Mouse (Mus musculus) central nervous system, embryonic 18 days (tissue): Measurements from ENCODE around the gene Bsph2. TPM values are rescaled to one million over a fixed set of nuclear protein-coding genes. Genes with fewer than 3 reads are reported as not detected.

Experiments
- polyA plus RNA-seq: library from polyadenylated mRNA; depleted of rRNA; stranded (reverse); fragments of >200 nt; gene quantifications from 2 replicates; pipeline ENCODE4 v1.2.3, GENCODE M21; 2012; rRNA removed

Bsph2 gene
- polyA plus RNA-seq = not detected in 2 replicates

GRCm38 (mm10) chr7:13570967-13571366 is at the start of gene Bsph2:
Bsph2 (minus strand) TSS chr7:13571067.

Other genes starting within 250 kb of the Bsph2 start
- 2.0 and 2.1 TPM in 2 replicates for gene Pla2g4c, start 246.4 kb downstream of the Bsph2 start, polyA plus RNA-seq
- 0.43 and 0.56 TPM in 2 replicates for gene Cabp5, start 172.9 kb downstream of the Bsph2 start, polyA plus RNA-seq
- gene Bsph1, start 120.2 kb downstream of the Bsph2 start, polyA plus RNA-seq = not detected in 2 replicates
- not detected in 2 replicates for gene Sult2a5, start 52.9 kb upstream of the Bsph2 start, polyA plus RNA-seq
- not detected in 2 replicates for gene Sult2a2, start 162.4 kb upstream of the Bsph2 start, polyA plus RNA-seq